Mouse (Mus musculus) activated CD4-positive, CD25-positive, alpha-beta regulatory T cell, adult 4 months (primary cell): ENCODE data around the gene Grik5. TPM values are rescaled to one million over a fixed set of nuclear protein-coding genes. Genes with fewer than 3 reads are reported as not detected.
"Not testable (repeated sequence)": the region's sequence is repeated elsewhere in the genome, so short reads cannot be mapped to it uniquely, and the experiment has no call there.

Source experiments
- ATAC-seq: one replicate; pipeline ENCODE4 v1.8.0; 2017
- polyA plus RNA-seq, 2 experiments: library from polyadenylated mRNA; unstranded; fragments of 100-300 nt; shearing (Covaris generic); gene quantifications; one replicate each; pipeline ENCODE4 v1.2.1; 2017

Grik5 gene
- polyA plus RNA-seq, 2 experiments from 2014 or later: 2.2 to 2.4 TPM

GRCm38 (mm10) chr7:25079496-25080026, 7.4 kb upstream of the Grik5 start:
- no peak for ATAC-seq

GRCm38 (mm10) chr7:25077414-25077755, 5.2 kb upstream of the Grik5 start:
- ATAC-seq: peak; percentile 3

- ATAC-seq: peak; percentile 97
Measured at GRCm38 (mm10) chr7:25076663-25077413, 4.7 kb upstream of the Grik5 start.

- no peak for ATAC-seq
Measured at GRCm38 (mm10) chr7:25076296-25076662, 4.1 kb upstream of the Grik5 start.

- ATAC-seq: no peak
Measured at GRCm38 (mm10) chr7:25073924-25074323, 1.8 kb upstream of the Grik5 start.

GRCm38 (mm10) chr7:25072716-25073390, 707 bp upstream of the Grik5 start:
- no peak for ATAC-seq

- no peak for ATAC-seq
Measured at GRCm38 (mm10) chr7:25068724-25069123, 3.4 kb downstream of the Grik5 start.

- no peak for ATAC-seq
Measured at GRCm38 (mm10) chr7:25067909-25068656, 4.1 kb downstream of the Grik5 start.

GRCm38 (mm10) chr7:25067338-25067737, 4.8 kb downstream of the Grik5 start:
- no peak for ATAC-seq

GRCm38 (mm10) chr7:25063900-25064299, 8.2 kb downstream of the Grik5 start:
- ATAC-seq: no peak

GRCm38 (mm10) chr7:25063346-25063745, 8.8 kb downstream of the Grik5 start:
- no peak for ATAC-seq

- ATAC-seq: no peak
Measured at GRCm38 (mm10) chr7:25058836-25059235, 13.3 kb downstream of the Grik5 start.

GRCm38 (mm10) chr7:25058394-25058793, 13.8 kb downstream of the Grik5 start:
- ATAC-seq: no peak

- no peak for ATAC-seq
Measured at GRCm38 (mm10) chr7:25057888-25058287, 14.3 kb downstream of the Grik5 start.

- ATAC-seq: no peak
Measured at GRCm38 (mm10) chr7:25056951-25057350, 15.2 kb downstream of the Grik5 start.

- ATAC-seq: no peak
Measured at GRCm38 (mm10) chr7:25052587-25052986, 19.6 kb downstream of the Grik5 start.

- ATAC-seq: no peak
Measured at GRCm38 (mm10) chr7:25049295-25049930, 22.7 kb downstream of the Grik5 start.

GRCm38 (mm10) chr7:25047363-25047762, 24.8 kb downstream of the Grik5 start:
- no peak for ATAC-seq

- ATAC-seq: not testable (repeated sequence)
Measured at GRCm38 (mm10) chr7:25044599-25044998, 27.5 kb downstream of the Grik5 start.

- ATAC-seq: no peak
Measured at GRCm38 (mm10) chr7:25041921-25042320, 30.2 kb downstream of the Grik5 start.

- ATAC-seq: no peak
Measured at GRCm38 (mm10) chr7:25035916-25036315, 36.2 kb downstream of the Grik5 start.

- no peak for ATAC-seq
Measured at GRCm38 (mm10) chr7:25034796-25035195, 37.4 kb downstream of the Grik5 start.

GRCm38 (mm10) chr7:25031528-25031927, 40.6 kb downstream of the Grik5 start:
- no peak for ATAC-seq
